Mouse (Mus musculus) CH12.LX (cell line): ENCODE data around the gene Macrod2.

Experiments used
- CHD2 ChIP-seq: IDR thresholded peaks from 2 replicates; pipeline ENCODE4 v1.6.1; 2011; ENCODE audit warnings: low read length, improper control_type of control experiment
- CTCF ChIP-seq, 2 experiments: IDR thresholded peaks in 1 of 2; conservative IDR thresholded peaks in 1 of 2; 2 replicates each; pipeline ENCODE4 v1.5.1; 2011 to 2012; ENCODE audit warnings: low read depth in 2 of 2, low read length in 2 of 2, improper control_type of control experiment in 1 of 2, inconsistent platforms in 1 of 2, mild to moderate bottlenecking in 1 of 2, moderate library complexity in 1 of 2
- JUN ChIP-seq: IDR thresholded peaks from 2 replicates; pipeline ENCODE4 v1.6.1; 2011; ENCODE audit warnings: low read depth, mild to moderate bottlenecking, low read length, improper control_type of control experiment, moderate library complexity; ENCODE audit not compliant: insufficient read depth
- POLR2A ChIP-seq: IDR thresholded peaks from 2 replicates; pipeline ENCODE4 v1.6.1; 2011; ENCODE audit warnings: low read depth, mild to moderate bottlenecking, improper control_type of control experiment, low read length

DNA sequence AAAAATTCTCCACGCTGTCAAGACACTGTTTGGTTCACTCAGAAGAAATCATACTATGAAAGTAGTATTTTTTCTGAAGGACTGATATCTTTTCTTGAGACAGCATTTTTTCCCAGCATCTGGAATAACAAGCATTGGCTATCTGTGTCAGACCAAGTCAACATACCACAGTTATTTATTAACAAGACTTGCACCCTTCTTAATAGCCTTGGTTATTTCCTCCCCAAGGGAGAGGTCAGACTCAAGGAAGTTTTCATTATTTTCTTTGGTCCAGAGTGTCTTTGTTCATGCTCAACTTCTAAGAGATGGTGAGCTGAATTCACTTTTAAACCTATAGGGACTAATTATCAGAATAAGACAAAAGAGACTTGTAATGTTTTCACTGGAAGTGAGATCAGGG lies 728.8 kb downstream of the Macrod2 start:
- TF ChIP-seq POLR2A, result no peak
- TF ChIP-seq CTCF (conservative IDR thresholded peaks at IDR 0.05 in 1 of 2, IDR thresholded peaks at IDR 0.05 in 1 of 2; ENCODE audit: low read depth in 2 of 2, low read length in 2 of 2), result no peak
- TF ChIP-seq CHD2, result no peak
- TF ChIP-seq JUN, result no peak
